Mouse (Mus musculus): Measurements from ENCODE around the gene Epb41l4b.

The Epb41l4b gene

DNA sequence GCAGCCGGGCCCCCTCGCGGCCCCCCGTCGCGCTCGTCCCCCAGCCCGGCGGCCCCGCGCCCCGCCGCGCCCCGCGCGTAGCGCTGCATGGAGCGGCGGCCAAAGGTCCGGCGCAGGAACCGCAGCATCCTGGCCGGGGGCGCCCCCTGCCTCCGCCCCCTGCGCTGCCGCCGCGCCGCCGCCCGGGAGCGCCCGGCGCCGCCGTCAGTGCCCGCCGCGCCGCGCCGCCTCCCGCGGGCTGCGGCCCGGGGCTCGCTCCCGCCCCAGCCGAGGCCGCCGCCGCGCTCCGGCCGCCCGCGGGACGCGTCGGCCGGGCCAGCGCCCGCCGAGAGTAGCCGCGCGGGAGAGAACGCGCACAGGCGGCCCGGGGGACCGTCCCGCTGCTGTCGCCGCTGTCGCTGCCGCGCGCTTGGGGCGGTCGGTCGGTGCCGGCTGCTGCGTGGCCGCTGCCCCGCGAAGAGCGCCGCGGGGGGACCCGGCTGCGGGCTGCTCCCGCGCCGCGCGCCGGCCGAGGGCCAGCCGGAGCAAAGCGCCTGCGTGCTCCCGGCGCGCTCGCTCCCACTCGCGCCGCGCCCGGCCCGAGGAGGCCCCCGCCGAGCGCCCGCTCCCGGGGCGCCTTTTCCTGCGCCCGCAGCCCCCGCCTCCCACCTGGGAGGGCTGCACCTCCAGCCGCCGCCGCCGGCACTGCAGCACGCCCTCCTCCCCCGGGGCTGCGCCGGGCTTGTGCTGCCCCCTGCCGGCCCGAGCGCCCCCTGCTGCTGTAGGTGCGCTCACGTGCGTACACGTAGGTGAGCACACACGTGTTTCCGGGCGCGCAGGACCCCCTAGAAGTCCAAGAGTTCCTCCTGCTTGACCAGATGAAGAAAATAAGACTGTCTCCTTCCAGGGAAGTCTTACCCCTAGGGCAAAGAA, at the start of gene Epb41l4b:
Gene Epb41l4b, minus strand, starts transcription at position 412 of the 912 bp plus-strand sequence.
- in situ Hi-C loops (cut with MboI; ENCODE audit: unreplicated experiment in 2 of 2): loop anchor here in 1 of 2 experiments (10.0 kb wide), 1 partner anchor 122 kb away; no protein-coding TSS in a partner anchor

DNA sequence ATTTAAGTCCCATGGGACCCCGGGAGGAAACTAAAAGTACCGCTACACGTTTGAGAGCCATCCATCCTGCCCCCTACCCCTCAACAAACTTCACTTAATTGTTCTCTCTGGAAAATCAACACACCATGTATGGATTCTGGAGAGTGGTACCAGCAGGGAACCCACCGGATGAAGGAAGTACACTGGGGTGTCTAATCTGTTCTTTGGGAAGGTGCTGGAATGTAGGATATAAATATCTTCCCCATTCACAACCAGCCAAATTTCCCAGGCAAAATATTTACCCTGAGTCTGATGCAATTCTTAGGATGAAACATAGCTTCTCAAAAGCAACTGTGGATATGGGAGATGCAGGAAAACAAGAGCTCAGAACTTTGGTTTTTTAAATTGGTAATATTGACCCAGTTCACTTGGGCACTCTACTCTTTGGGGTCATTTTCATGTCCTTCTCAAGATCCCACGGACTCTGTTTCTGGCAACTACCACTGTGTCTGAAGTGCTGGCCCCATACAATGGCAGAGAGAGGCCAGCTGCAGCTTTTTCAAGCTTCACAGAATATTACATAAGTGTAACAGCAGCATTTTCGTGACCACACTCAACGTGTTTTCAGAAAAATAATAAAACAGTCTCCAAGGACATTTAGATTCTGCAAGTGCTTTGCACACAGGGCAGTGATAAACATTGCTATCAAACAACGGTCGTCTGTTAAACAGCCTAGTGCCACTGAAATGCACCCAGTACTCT, 48.5 kb upstream of the Epb41l4b start:
- in situ Hi-C loops (cut with MboI; ENCODE audit: unreplicated experiment in 2 of 2): no loop called here

DNA sequence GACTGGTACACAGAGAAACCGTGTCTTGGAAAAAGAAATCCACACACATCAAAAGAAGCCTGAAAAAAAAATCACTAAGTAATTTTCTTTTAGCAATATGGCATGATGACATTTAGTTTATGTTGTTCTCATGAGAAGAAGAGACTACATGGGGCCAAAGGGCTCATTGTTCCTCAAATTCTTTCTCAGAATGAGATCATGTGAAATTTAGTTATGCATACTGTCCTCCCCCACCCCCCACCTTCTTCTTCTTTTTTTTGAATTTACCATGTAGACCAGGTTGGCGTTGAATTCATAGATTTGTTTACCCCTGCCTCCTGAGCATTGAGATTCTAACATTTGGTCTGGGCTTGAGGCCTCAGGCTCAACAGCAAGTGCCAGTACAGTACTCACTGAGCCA, 46.6 kb upstream of the Epb41l4b start:
- in situ Hi-C loops (cut with MboI; ENCODE audit: unreplicated experiment in 2 of 2): no loop called here

DNA sequence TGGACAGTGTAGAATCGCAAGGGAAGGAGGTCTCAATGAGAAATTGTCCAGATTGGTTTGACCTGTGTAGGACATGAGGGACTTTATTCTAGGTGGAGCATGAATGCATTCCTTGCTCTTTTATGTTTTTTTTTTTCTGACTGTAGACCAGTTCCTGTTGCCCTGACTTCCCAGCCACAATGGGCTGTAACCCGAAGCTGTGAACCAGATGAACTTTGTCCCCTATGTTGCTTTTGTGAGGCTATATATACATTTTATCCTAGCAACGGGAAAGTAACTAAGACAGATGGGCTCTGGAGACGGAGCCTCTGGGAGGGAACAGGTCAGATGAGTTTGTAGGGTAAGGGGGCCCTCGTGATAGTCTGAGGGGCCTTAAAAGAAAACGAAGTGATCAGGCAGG, 42.8 kb upstream of the Epb41l4b start:
- in situ Hi-C loops (cut with MboI; ENCODE audit: unreplicated experiment in 2 of 2): no loop called here

DNA sequence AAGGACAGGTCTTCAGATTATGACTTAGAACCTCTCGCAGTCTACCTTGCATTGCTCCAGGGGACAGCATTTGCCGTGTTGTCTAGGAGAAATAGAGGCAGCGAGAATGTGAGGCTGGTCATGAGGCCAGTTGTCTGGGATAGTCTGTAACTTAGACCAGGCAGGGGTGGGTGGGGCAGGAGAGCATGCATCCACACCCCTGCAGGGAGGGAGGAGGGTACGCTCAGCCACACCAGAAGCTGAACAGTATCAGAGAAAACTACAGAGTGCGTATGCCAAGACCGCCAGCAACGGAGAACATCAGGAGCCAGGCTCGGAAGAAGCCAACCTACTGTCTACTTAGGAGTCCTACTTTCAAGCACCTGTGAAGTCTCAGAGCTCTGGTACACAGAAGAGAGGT, 42.2 kb upstream of the Epb41l4b start:
- in situ Hi-C loops (cut with MboI; ENCODE audit: unreplicated experiment in 2 of 2): no loop called here

DNA sequence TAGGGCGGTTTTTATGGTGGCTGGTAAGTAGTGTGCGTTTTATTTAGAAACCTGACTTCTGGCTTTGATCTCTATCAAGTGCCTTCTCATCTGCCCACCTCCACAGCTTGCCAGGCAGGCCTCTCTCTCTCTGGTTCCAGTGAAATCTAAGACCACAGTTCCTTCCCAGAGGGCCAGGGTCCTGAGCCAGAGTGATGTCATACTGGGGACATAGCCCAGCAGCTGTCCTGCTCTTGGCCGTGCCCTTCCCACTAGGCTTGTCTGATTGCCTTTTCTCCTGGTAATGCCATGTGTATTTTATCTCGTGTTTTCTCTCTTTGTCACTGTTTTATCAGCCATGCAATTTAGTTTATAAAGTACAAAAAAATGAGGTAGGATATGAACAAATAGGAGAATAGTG, 40.3 kb upstream of the Epb41l4b start:
- in situ Hi-C loops (cut with MboI; ENCODE audit: unreplicated experiment in 2 of 2): no loop called here

DNA sequence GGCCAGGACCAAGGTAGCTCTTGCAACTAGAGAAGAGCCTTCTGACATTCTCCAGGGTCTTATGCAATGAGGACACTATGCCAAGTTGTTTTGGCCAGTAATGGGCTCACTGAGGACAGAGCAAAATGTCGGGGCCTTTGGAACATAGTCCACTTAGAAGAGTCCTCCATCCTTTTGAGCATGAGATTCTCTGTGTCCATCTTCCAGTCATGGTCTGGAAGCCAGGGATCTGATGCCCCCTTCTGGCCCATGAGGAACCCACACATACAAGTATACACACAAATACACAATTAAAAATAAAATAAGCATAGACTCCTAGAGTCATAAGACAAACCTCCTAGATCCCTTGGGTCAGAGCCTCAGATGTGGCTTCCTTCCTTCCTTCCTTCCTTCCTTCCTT, 38.3 kb upstream of the Epb41l4b start:
- in situ Hi-C loops (cut with MboI; ENCODE audit: unreplicated experiment in 2 of 2): no loop called here

DNA sequence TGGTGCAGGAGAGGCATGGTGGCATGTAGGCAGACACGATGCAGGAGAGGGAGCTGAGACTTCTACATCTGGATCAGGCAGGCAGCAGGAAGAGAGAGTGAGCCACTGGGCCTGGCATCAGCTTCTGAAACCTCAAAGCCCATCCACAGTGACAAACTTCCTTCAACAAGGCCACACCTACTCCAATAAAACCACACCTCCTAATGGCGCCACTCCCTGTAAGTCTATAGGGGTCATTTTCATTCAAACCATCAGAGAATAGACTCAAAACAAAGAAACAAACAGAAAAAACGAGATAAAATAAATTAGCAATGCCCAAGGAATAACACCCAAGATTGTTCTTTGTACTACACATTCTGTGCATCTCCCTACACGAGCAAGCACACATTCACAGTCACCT, 35.6 kb upstream of the Epb41l4b start:
- in situ Hi-C loops (cut with MboI; ENCODE audit: unreplicated experiment in 2 of 2): no loop called here

DNA sequence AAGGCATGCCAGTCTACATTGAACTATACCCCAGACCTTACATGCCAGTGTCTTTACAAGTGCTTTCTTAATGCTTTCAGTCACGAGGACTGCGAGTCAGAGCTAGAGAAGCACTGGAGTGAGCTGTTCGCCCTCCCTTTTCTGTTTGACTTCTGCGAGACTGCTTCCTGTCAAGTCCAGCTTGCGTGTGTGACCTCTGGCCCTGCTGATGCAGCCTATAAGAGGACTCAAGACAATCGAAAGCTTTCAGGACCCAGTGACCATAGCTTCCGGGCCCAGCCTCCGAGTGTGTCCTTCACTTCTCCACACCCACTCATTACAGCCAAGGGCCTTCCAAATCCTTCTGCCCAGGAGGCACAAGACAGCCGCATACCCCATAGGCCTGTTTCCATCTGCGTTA, 32.1 kb upstream of the Epb41l4b start:
- in situ Hi-C loops (cut with MboI; ENCODE audit: unreplicated experiment in 2 of 2): no loop called here

DNA sequence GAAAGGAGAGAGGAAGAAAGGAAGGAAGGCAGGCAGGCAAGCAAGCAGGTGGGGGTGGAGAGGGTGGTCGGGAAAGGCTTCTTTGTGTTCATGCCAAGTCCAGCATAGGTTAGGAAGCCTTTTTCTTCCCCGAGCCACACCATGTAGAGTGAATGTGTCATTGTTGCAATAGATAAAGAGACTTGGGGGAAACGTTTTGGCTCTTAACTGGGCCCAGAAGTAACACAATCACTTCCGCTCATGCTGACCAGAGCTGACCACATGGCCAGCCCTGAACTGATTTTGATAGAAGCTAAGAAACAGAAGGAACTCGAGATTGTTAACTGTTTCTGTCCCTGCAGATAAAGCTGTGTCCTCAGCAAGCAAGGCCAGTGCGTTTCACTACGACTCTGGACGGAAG, 29.6 kb upstream of the Epb41l4b start:
- in situ Hi-C loops (cut with MboI; ENCODE audit: unreplicated experiment in 2 of 2): no loop called here

DNA sequence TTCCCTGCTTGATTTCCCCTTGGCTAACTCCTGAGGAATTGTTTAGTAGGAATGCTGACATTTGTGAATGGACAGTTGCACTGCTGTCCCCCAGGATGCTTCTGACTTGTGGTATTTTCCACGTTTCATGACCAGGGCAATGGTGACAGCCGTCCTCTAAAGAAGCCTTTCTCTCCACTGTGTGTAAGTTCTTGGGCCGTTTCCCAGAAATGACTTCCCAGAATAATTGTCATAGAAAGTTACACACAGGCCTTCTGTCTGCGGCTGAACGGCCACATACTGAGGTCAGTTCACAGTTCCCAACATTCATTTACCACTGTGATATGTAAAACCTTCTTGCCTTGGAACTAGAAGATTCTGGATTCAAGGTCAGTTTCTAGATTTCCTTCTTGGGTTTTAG, 28.6 kb upstream of the Epb41l4b start:
- in situ Hi-C loops (cut with MboI; ENCODE audit: unreplicated experiment in 2 of 2): no loop called here

DNA sequence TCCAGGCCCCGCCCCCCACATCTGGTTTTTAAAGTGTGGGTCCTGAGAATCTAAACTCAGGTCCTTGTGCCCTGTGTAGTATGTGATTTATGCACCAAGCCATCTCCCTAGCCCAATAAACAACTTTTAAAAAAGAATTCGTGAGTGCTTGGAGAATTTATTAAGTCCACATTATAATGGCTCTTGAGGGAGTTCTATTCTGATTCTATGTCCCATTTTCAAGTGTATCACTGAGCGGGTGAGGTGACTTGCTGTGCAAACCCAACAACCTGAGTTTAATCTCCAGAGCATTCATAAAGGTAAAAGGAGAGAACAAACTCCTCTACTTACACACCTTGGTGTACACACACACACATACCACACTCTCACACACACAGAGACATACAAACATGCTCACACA, 25.4 kb upstream of the Epb41l4b start:
- in situ Hi-C loops (cut with MboI; ENCODE audit: unreplicated experiment in 2 of 2): no loop called here

DNA sequence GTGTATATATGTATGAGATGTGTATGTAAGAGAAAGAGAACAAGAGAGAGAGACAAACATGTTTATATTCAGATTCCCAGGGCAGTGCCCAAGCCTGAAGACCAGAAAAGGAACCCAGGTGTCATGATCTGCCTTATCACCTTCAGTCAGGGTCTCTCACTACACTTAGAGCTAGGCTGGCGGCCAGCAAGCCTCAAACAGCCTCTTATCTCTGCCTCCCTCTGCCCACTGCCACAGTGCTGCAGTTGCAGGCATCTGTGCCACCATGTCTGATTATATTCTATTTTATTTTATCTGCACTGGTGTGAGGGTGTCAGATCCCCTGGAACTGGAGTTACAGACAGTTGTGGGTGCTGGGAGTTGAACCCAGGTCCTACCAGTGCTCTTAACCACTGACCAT, 25.0 kb upstream of the Epb41l4b start:
- in situ Hi-C loops (cut with MboI; ENCODE audit: unreplicated experiment in 2 of 2): no loop called here

DNA sequence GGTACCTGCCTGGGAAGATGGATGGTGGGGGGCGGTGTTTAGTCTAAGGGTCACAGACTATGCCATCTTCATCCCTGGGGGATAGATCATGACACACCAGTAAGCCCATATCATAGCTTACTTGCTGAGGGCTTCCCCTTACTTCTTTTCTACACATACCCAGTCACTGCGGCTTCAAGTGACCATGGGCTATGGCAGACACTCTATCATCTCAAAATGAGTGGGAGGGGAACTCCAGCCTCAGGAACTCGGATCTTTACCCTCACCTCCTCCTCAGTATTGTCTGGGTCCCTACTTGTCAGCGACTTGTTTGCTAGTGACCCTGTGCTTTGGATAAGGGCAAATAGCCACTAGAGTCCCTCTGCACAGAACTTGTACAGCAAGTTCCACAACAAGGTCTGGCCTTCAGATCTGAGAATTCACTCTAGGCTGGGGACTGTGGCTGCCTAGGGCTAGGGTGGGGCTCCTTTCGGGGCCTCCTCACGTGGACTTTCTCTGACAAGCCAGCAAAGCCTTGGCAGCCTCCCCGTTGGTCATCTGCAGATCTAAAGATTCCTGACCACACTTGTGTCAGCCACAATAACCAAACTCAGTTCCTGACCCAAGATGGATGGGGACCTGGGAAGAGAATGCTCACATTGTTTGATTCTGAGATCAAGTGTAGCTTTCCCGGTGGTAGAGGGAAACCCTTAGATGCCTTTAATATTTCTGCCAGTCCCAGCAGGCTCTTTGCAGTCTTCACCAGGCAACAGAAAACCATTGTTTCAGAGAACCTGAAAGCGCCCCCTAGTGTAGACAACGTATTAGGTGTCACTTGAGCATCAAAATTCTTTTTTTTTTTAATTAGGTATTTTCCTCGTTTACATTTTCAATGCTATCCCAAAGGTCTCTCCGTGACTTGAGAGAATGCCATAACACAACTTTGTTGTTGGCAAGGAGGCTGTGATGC, 24.0 kb upstream of the Epb41l4b start:
- in situ Hi-C loops (cut with MboI; ENCODE audit: unreplicated experiment in 2 of 2): no loop called here

DNA sequence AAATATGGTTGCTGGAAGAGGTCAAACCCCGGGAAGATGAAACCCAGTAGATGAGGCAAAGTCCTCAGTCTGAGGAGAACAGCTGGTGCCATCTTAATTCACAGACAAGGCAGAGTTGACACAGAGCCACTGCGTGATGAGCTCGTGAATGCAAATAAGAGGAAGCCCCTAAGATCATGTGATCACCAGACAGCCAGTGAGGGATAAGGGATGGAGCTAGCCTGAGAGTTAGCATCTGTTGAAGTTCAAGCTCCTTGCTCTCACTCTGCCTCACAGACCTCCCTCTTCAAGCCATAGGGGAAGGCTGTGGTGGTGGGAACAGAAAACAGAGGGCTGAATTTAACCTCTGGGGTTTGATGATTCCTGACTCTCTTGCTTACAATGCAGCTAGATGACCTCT, 22.4 kb upstream of the Epb41l4b start:
- in situ Hi-C loops (cut with MboI; ENCODE audit: unreplicated experiment in 2 of 2): no loop called here

DNA sequence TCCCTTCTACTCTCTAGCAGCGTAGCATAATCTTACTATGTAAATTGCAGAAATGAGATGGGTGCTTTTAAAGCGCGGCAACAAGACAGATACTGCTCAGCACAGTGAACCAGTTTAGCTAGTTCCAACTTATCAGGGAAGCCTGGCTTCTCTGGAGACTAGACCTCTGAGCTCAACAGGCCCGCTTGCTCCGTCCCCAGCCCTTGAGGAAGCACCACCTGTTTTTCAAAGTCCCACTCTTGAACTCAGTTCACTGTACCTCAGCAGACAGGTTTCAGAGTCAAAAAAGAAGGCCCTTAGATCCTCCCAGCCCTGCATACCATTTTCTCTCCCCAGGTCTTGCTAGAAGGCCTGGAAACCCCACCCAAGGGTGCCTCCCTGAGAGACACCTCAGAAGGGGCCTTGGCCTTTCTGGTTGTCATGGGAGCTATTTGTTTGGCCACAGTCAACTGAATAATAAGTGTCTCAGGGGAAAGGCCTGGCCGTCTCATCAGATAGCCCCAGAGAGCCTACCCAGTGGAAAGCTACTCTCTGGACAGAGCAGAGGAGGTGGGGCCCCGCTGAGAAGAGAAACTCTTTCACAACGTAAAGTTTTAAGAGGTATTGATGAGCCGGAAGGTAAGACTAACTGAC, 21.5 kb upstream of the Epb41l4b start:
- in situ Hi-C loops (cut with MboI; ENCODE audit: unreplicated experiment in 2 of 2): no loop called here

DNA sequence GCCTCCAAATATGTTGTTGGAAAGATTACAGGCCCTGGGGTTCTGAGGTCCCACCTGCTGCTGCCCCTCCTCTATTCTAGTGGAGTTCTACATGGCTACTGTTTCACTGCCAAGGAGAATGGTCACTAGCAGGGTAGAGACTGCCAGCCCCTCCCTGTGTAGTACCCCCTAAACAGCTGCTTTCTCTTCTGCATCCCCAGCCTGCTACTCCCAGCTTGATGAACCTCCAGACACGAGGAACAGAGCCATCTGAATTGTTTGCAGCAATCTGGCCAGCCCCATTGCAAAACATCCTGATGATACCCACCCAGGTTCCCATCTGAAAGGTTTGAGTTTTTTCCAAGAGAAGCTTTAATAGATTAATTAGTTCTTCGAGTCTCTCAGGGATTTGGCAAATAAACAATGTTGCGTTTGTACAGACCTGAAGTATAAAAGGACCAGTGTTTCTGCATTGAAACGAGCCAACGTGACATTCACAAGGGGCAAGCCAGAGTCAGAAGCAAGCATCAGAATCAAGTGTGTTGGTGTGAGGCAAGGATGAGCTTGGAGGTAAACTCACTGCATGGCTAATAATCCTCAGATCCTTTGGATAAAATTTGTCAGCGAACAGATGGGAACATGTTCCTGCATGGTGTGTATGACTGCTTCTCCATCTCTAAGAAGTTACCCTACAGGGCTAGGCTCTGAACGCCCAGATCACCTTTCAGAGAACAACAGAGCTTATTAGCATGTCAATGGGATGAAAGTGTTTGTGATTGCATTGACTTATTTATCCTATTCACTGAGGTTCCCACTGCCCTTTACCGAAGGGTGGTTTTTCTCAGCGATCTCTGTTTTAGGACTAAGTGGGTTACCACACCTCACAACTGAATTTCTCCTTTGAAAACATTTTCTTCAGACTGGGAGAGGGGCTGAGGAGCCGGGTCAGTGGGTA, 19.8 kb upstream of the Epb41l4b start:
- in situ Hi-C loops (cut with MboI; ENCODE audit: unreplicated experiment in 2 of 2): no loop called here

DNA sequence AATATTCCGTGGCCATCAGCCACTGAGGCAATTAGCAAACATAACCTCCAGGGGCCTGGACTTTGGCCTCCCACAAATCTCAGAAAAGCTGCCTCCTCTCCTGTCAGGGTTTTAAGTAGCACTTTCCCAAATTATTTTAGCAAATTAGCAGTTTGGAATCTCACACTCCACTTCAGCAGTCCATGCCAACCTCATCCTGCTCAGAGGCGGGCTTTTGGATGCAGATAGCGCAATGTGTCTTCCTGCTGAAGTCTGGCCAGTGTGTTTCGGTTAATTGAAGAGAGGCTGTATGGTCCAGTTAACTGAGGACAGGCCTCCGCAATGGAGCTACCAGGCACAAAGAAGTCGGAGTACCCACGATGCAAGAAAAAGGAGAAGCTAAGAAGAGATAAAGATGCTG, 17.3 kb upstream of the Epb41l4b start:
- in situ Hi-C loops (cut with MboI; ENCODE audit: unreplicated experiment in 2 of 2): no loop called here

DNA sequence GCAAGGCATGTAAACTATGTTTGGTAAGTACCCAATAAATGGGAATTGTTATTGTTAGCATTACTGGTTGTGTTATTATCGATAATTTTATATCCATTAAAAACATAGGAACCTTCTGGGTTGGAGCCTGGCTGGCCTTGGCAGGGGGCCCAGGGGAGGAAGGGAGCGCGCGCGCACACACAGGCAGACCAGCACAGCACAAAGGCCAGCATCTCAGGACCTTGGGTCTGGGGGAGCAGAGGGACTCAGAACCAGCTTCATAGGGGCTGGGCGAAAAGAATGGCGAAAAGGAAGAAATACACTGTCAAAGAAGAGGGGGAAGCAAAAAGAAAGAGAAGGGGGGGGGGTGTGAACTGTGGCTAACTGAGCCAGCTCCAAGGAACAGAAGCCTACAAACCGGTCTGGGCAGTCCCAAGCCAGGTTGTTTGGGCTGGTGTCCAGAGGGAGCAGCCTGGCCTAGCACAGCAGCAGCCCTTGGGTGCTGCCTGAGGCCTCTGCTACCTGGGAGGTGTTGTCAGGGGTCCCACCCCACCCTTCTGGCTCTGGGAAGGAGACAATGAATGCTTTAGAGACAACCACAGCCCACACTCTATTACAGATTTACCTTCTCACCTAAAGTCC, 13.4 kb upstream of the Epb41l4b start:
- in situ Hi-C loops (cut with MboI; ENCODE audit: unreplicated experiment in 2 of 2): no loop called here
